Mouse (Mus musculus): Measurements from ENCODE around the gene Sgip1. TPM values are rescaled to one million over a fixed set of nuclear protein-coding genes. Genes with fewer than 3 reads are reported as not detected.

The Sgip1 gene
- polyA plus RNA-seq, 1 experiment from 2014 or later: 2.7 TPM

- no peak for DNase-seq (ENCODE audit: low spot score)
Observed at GRCm38 (mm10) chr4:102774549-102774948, 33.5 kb downstream of the Sgip1 start.

DNA sequence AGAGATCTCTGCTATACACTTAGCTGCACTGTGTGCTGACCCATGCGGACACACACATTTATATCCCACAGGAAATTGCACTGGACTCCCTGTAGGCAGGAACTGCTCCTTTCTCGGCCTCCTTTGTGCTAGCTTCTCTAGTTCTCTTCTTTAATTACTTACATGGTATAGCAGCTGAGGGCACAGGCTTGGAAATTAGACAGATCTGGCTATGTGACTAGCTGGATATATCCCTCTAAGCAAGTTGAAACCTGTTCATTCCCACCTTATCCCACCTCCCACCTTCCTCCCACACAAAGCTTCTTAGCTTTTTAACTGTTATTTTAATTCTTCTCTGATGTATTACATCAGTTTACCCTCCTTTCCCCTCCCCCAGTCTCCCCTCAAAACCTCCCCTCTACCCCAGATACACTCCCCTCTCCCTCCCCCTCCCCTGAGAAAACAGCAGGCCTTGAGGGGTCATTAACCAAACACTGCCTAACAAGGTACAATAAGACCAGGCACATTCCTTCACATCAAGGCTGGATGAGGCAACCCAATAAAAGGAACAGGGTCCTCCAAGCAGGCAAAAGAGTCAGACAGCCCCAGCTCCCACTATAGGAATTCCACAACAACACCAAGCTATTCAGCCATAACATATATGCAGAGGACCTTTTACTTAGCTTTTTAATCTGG lies 34.6 kb downstream of the Sgip1 start:
- no peak for DNase-seq (ENCODE audit: low spot score)

- no peak for DNase-seq (ENCODE audit: low spot score)
Observed at GRCm38 (mm10) chr4:102779902-102780301, 38.8 kb downstream of the Sgip1 start.

- DNase-seq (ENCODE audit: low spot score): no peak
Observed at GRCm38 (mm10) chr4:102783063-102783748, 42.1 kb downstream of the Sgip1 start.

DNA sequence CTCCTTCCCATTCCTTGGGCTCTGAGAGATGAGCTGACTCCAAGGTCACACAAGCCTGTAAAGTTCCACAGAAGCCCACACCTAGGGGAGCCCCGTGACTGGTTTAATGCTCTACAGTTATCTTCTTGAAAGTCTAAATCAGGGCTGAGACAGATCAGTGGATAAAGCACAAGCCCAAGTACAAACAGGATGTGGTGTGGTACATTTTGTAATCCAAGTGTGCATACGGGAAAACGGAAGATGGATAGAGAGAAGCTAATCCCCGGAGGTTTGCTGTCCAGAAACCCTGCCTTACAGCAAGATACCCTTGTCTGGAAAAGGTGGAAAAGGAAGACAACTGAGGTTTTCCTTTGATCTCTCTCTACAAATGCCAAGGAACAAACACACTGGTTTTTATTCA lies 44.1 kb downstream of the Sgip1 start:
- DNase-seq (ENCODE audit: low spot score): no peak

GRCm38 (mm10) chr4:102792100-102792790 lies 51.1 kb downstream of the Sgip1 start:
- DNase-seq (ENCODE audit: low spot score): no peak

DNA sequence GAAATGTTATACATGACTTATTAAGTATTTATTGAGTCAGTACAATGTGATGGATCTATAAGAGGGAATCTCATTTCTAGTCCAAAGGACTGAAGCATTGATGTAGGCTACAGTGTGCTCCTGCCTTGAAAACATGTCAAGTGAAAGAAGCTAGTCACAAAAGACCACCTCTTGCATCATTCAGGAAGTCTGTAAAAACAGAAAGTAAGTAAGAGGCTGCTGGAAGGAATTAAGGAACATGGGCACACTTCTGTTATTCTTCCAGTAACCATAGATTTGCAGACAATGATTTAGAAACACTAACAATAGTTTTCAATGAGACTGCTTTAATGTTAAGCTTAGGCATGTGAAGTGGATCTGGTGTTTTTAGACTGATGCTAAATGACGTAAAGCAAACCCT lies 60.4 kb downstream of the Sgip1 start:
- no peak for DNase-seq (ENCODE audit: low spot score)

DNA sequence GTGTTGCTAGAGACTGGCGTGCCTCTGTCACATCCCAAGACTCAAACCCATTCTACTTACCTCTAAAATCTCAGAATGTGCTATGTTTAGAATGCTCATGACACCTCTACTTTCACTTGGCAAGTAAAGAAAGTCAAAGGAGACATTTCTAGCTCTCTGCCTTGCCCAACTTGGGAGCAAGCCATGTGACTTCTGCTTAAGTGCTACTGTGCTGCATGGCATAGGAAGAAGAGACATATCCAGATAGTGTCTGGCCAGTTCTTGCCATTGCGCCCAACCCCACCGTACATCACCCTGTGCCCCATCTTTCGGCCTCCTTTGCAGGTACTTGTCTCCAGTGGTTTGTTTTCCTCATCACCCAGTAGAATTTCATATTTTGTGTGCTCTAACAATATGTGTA lies 60.8 kb downstream of the Sgip1 start:
- DNase-seq (ENCODE audit: low spot score): no peak

DNA sequence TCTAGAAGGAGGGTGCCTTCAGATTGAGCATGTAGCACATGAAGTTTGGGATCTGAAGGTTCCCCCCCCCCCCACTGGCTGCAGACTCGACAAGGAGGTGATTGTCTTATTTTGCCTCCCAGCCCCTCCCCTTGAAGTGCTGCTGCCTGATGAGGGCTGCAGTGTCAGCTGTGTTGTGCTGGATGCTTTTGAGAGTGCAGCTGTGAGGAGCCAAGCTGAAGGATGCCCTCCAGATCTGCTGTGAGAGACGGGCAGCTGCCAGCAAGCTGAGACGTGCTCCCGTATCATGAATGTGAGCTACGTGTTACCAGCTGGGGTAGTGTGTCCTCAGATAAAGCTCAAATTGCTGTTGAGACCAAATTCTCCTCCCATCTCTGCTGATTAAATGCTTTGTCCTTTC lies 63.5 kb downstream of the Sgip1 start:
- peak; percentile 3 for DNase-seq (ENCODE audit: low spot score)

DNA sequence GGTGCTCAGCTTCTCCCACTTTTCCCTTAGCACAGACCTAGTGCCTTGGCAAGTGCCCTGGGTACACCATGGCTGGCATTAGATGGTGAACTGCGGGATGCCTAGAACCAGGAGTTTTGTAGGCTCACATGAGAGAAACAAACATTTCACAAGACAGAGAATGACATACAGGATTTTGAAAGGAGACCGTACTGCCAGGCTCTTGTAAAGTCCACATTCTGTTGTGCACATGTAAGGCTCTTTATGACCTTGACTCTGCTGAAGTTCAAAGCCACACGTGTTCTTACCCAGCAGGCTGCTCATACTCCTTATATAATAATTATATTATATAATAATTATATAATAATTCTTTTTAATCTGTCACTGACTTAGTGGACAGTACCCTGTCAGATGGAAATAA lies 65.9 kb downstream of the Sgip1 start:
- DNase-seq (ENCODE audit: low spot score): no peak

DNA sequence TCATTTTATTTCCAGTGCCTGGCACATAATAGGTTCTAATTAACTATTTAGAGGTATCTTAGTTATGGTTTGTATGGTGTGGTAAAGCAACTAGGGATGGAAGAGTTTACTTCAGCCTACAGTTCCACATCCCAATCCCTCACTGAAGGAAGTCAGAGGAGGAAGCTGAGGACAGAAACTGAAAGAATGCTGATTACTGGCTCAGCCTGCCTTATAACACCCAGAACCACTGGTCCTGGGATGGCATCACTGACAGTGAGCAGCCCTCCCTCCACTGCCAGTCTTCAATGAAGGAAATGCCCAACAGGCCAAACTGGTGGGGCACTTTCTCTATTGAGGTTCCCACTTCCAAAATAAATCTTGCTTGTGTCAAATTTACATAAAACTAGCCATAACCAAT lies 67.2 kb downstream of the Sgip1 start:
- no peak for DNase-seq (ENCODE audit: low spot score)

DNA sequence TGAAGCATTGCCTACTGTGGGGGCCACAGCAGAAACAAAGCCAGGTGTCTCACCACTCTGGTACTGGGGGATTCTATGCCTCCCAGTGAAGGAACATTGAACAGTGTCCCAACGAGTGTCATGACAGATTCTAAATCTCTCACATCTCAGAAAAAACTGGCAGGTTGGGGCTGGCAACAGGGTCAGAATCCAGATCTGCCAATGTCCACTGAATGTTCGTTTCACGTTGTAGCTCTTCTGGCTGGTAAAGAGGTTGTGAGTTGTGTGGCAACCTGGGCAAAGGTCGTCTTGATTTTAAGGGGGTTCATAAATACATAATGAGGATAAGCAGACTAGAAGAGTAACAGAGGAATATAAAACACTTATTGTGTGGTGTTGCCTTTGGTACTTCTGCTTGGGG lies 68.2 kb downstream of the Sgip1 start:
- DNase-seq (ENCODE audit: low spot score): no peak

- no peak for DNase-seq (ENCODE audit: low spot score)
Observed at GRCm38 (mm10) chr4:102810277-102810676, 69.2 kb downstream of the Sgip1 start.

- no peak for DNase-seq (ENCODE audit: low spot score)
Observed at GRCm38 (mm10) chr4:102811007-102811805, 70.1 kb downstream of the Sgip1 start.

- DNase-seq (ENCODE audit: low spot score): no peak
Observed at GRCm38 (mm10) chr4:102813346-102813745, 72.2 kb downstream of the Sgip1 start.

DNA sequence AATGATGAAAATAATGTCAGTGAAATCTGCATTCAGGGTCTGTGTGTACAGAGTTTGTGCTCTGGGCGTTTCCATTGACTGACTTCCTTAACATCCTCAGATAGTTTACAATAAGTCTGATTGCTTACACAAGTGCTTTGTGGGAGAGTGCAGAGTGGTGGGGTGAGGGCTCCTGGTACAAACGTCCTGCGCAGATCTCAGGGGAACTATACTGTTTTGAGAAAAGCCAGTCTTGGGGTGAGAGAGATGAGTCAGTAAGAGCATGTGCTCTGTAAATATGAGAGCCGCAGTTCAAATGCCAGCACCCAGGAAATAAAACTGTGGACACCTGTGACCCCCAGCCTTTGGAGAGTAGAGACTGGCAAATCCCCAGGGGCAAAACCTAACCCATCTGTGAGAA lies 80.7 kb downstream of the Sgip1 start:
- DNase-seq (ENCODE audit: low spot score): no peak

GRCm38 (mm10) chr4:102824494-102824893 lies 83.4 kb downstream of the Sgip1 start:
- no peak for DNase-seq (ENCODE audit: low spot score)

GRCm38 (mm10) chr4:102826159-102826558 lies 85.1 kb downstream of the Sgip1 start:
- DNase-seq (ENCODE audit: low spot score): no peak

GRCm38 (mm10) chr4:102828518-102828917 lies 87.4 kb downstream of the Sgip1 start:
- no peak for DNase-seq (ENCODE audit: low spot score)

DNA sequence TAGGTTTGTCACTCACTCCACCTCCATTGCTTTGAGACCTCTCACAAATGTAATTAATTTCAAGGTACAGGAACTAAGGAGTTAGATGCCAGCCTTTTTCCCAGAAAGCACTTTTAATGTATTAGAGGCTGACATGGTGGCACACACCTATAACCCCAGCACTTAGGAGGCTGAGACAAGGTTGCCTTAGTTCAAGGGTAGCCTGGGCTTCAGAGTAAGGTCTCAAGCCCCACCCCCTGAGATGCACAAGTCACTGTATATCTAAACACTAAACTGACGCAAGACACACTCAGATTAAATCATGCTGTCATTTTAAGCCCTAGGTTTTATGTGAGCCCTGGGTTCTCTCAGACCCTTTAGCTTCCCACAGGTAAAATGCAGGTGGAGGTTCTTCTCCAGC lies 92.1 kb downstream of the Sgip1 start:
- no peak for DNase-seq (ENCODE audit: low spot score)

DNA sequence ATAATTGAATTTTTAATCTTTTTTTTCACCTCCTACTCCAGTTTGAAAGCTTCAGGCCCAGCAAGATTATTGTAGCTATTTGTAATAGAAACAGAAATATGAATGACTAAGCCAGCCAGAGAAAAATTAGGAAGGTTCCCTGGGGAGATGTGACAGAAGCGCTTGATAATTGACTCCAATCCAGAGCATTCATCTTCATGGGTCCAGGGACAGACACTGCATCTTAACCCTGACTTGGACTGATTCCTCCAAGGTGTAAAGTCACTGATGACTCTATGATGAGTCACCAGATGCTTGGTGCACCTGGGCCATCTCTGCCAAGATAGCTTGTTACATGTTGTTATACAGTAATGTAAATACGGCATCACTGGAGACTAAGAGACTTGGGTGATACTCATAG lies 92.6 kb downstream of the Sgip1 start:
- no peak for DNase-seq (ENCODE audit: low spot score)

- DNase-seq (ENCODE audit: low spot score): peak; percentile 6
Observed at GRCm38 (mm10) chr4:102834710-102835109, 93.6 kb downstream of the Sgip1 start.
